ENCODE assay signal across 8 mouse cellular contexts in genomic region chr12:69573916-69574881, GRCm38 (mm10). TPM values are rescaled to one million over a fixed set of nuclear protein-coding genes. Genes with fewer than 3 reads are reported as not detected.
DNase-seq lines count a peak whose midpoint lies in the region; ATAC-seq and TF ChIP-seq lines count a peak whose summit lies in the region.

No protein-coding gene starts in this region.

- TF ChIP-seq CTCF in MEL (IDR thresholded peaks at IDR 0.05 in 2 of 3, conservative IDR thresholded peaks at IDR 0.05 in 1 of 3; ENCODE audit: control insufficient read depth in 1 of 3, insufficient read depth in 1 of 3, low read depth in 2 of 3, low read length in 3 of 3, poor library complexity in 1 of 3, severe bottlenecking in 1 of 3) = peak; percentile 30 to 82 (median 67)
- peak; percentile 78 for TF ChIP-seq CTCF in heart, postnatal 0 days (IDR thresholded peaks at IDR 0.05; ENCODE audit: low read depth)
- peak; percentile 72 for TF ChIP-seq CTCF in liver, embryonic 14.5 days (IDR thresholded peaks at IDR 0.05; ENCODE audit: low read depth)

- no peak for TF ChIP-seq POLR2A in MEL (IDR thresholded peaks at IDR 0.05; ENCODE audit: control insufficient read depth in 1 of 2, insufficient read depth in 1 of 2, low read depth in 1 of 2, low read length in 2 of 2, poor library complexity in 1 of 2)

- H3K27ac ChIP-seq in MEL (ENCODE audit: control insufficient read depth, low read depth, low read length) = no peak overlapping the region
- no peak overlapping the region for H3K27ac ChIP-seq in forebrain, embryonic 12.5 days
- H3K27ac ChIP-seq in heart, postnatal 0 days (ENCODE audit: low read depth) = peak overlapping the region; percentile 33; the same call in 1 of the 2 replicates
- H3K27ac ChIP-seq in liver, embryonic 14.5 days = no peak overlapping the region

- peak; percentile 97 for TF ChIP-seq RAD21 in MEL (IDR thresholded peaks at IDR 0.05; ENCODE audit: low read depth, low read length)

- no peak for TF ChIP-seq EP300 in MEL (IDR thresholded peaks at IDR 0.05; ENCODE audit: low read depth in 1 of 2, low read length in 2 of 2)
- TF ChIP-seq EP300 in heart, postnatal 0 days (IDR thresholded peaks at IDR 0.05; ENCODE audit: low read depth) = no peak
- no peak for TF ChIP-seq EP300 in liver, embryonic 14.5 days (IDR thresholded peaks at IDR 0.05; ENCODE audit: low read depth)

- no peaks in the 10 kb centered on the region for H3K9me3 ChIP-seq in MEL (replicated peaks; ENCODE audit: insufficient read depth, low read length)
- H3K9me3 ChIP-seq in forebrain, embryonic 12.5 days = no peaks in the 10 kb centered on the region
- no peaks in the 10 kb centered on the region for H3K9me3 ChIP-seq in heart, postnatal 0 days (replicated peaks; ENCODE audit: control insufficient read depth, low read length)
- no peaks in the 10 kb centered on the region for H3K9me3 ChIP-seq in liver, embryonic 14.5 days (ENCODE audit: control insufficient read depth, low read length)

- no peaks in the 10 kb centered on the region for H3K4me1 ChIP-seq in MEL (ENCODE audit: control insufficient read depth in 1 of 2, insufficient read depth in 2 of 2, low read length in 2 of 2)
- H3K4me1 ChIP-seq in forebrain, embryonic 12.5 days = no peaks in the 10 kb centered on the region; the same call in 1 of the 2 replicates
- 0 out of 2 replicates have a peak, but pooled peaks cover 2% of the 10 kb centered on the region for H3K4me1 ChIP-seq in heart, postnatal 0 days (ENCODE audit: control insufficient read depth, insufficient read depth)
- H3K4me1 ChIP-seq in liver, embryonic 14.5 days (replicated peaks; ENCODE audit: control insufficient read depth in 2 of 2, insufficient read depth in 2 of 2, low read length in 1 of 2) = 0 out of 4 replicates have a peak, but pooled peaks cover 0 to 5% of the 10 kb centered on the region in 2 experiments

- DNase-seq in MEL (ENCODE audit: low read depth, low spot score) = peak; percentile 87
- peak; percentile 82 for DNase-seq in c-Kit-positive CD71-negative TER-119-negative erythroid progenitor cells, embryonic 14.5 days (ENCODE audit: low read depth)
- DNase-seq in heart, postnatal 0 days (ENCODE audit: low spot score) = peak; percentile 85
- DNase-seq in kidney, postnatal 25 days = peak; percentile 76 to 95
- peak; percentile 50 to 61 (median 58) for DNase-seq in liver, embryonic 14.5 days (ENCODE audit: low read depth in 3 of 3, low spot score in 3 of 3)
- peak; percentile 70 for DNase-seq in neural tube, embryonic 10.5 days (ENCODE audit: extremely low spot score, low spot score)
- DNase-seq in testis, postnatal 10 days (ENCODE audit: low spot score) = peak; percentile 86

- peak overlapping the region; percentile 38 for H3K4me2 ChIP-seq in forebrain, embryonic 12.5 days
- H3K4me2 ChIP-seq in heart, postnatal 0 days (ENCODE audit: low read depth, low read length) = peak overlapping the region; percentile 58
- H3K4me2 ChIP-seq in liver, embryonic 14.5 days (ENCODE audit: low read depth) = peak overlapping the region; percentile 54

- H3K36me3 ChIP-seq in MEL (ENCODE audit: control insufficient read depth in 1 of 2, insufficient read depth in 2 of 2, low read length in 2 of 2) = peaks cover 1 to 3% of the 10 kb centered on the region in 2 experiments; a peak in 2 of 4 replicates
- H3K36me3 ChIP-seq in forebrain, embryonic 12.5 days (replicated peaks) = peaks cover 26% of the 10 kb centered on the region
- H3K36me3 ChIP-seq in heart, postnatal 0 days (replicated peaks; ENCODE audit: control insufficient read depth, insufficient read depth, low read length) = peaks cover 28% of the 10 kb centered on the region
- H3K36me3 ChIP-seq in liver, embryonic 14.5 days (replicated peaks; ENCODE audit: control insufficient read depth, insufficient read depth, low read depth) = no peaks in the 10 kb centered on the region; the same call in 1 of the 2 replicates

- WGBS in forebrain, embryonic 12.5 days = 29% methylated on average over 17 of the region's 17 CpGs
- WGBS in heart, postnatal 0 days = 15% methylated on average over 17 of the region's 17 CpGs
- WGBS in liver, embryonic 14.5 days (ENCODE audit: insufficient replicate concordance) = 28% methylated on average over 17 of the region's 17 CpGs

- peak; percentile 69 for ATAC-seq in forebrain, embryonic 12.5 days (ENCODE audit: low FRiP score)
- ATAC-seq in heart, postnatal 0 days (ENCODE audit: insufficient read depth, low read depth) = peak; percentile 54; the same call in 1 of the 2 replicates
- peak; percentile 25; the same call in 1 of the 2 replicates for ATAC-seq in liver, embryonic 14.5 days (ENCODE audit: insufficient read depth)

- H3K27me3 ChIP-seq in MEL (ENCODE audit: control insufficient read depth in 1 of 2, insufficient read depth in 2 of 2, low read length in 2 of 2) = no peaks in the 10 kb centered on the region
- H3K27me3 ChIP-seq in forebrain, embryonic 12.5 days = no peaks in the 10 kb centered on the region
- H3K27me3 ChIP-seq in heart, postnatal 0 days (ENCODE audit: control insufficient read depth, insufficient read depth, low read length) = no peaks in the 10 kb centered on the region
- H3K27me3 ChIP-seq in liver, embryonic 14.5 days (ENCODE audit: control insufficient read depth, insufficient read depth, low read length) = no peaks in the 10 kb centered on the region

- H3K79me2 ChIP-seq in MEL (ENCODE audit: control insufficient read depth, insufficient read depth, low read length, poor library complexity) = no peaks in the 10 kb centered on the region; the same call in 1 of the 2 replicates

- H3K9ac ChIP-seq in MEL (ENCODE audit: control insufficient read depth, low read depth, low read length, poor library complexity, severe bottlenecking) = no peak overlapping the region
- no peak overlapping the region for H3K9ac ChIP-seq in forebrain, embryonic 12.5 days
- peak overlapping the region; percentile 50; the same call in 1 of the 2 replicates for H3K9ac ChIP-seq in heart, postnatal 0 days (replicated peaks; ENCODE audit: low read depth, low read length)
- 0 out of 2 replicates have a peak overlapping the region, but pooled peaks have one; percentile 9 for H3K9ac ChIP-seq in liver, embryonic 14.5 days (replicated peaks)

- H3K4me3 ChIP-seq in MEL (ENCODE audit: control insufficient read depth in 1 of 2, insufficient read depth in 1 of 2, low read depth in 2 of 2, low read length in 2 of 2) = peak overlapping the region; percentile 31 to 35; a peak in 3 of 4 replicates
- no peak overlapping the region for H3K4me3 ChIP-seq in forebrain, embryonic 12.5 days (replicated peaks)
- H3K4me3 ChIP-seq in heart, postnatal 0 days (ENCODE audit: low read depth, low read length) = peak overlapping the region; percentile 46
- H3K4me3 ChIP-seq in liver, embryonic 14.5 days (ENCODE audit: insufficient read depth in 1 of 2, low read depth in 2 of 2, low read length in 2 of 2) = peak overlapping the region in 1 of 2 experiments; percentile 27; a peak in 1 of 4 replicates

TF ChIP-seq in MEL, 35 proteins besides CTCF, POLR2A, EP300 and RAD21:
- TF ChIP-seq ZC3H11A (IDR thresholded peaks at IDR 0.05; ENCODE audit: low read depth, low read length) (peak; percentile 94), MXI1 (IDR thresholded peaks at IDR 0.05; ENCODE audit: low read depth, low read length) (0 out of 2 replicates have a peak, but pooled peaks have one; percentile 41), E2F4 (IDR thresholded peaks at IDR 0.05; ENCODE audit: borderline replicate concordance, low read depth, low read length) (no peak), MAZ (IDR thresholded peaks at IDR 0.05; ENCODE audit: low read depth, low read length) (0 out of 2 replicates have a peak, but pooled peaks have one; percentile 39), RCOR1 (IDR thresholded peaks at IDR 0.05; ENCODE audit: low read depth, low read length) (peak; percentile 51; the same call in 1 of the 2 replicates), SIN3A (IDR thresholded peaks at IDR 0.05; ENCODE audit: low read length) (peak; percentile 79), CHD1 (IDR thresholded peaks at IDR 0.05; ENCODE audit: low read depth, low read length) (no peak), USF2 (IDR thresholded peaks at IDR 0.05; ENCODE audit: borderline replicate concordance in 1 of 2, insufficient read depth in 1 of 2, low read depth in 1 of 2, low read length in 2 of 2) (no peak), SMC3 (IDR thresholded peaks at IDR 0.05; ENCODE audit: low read depth, low read length) (peak; percentile 89), ZNF384 (IDR thresholded peaks at IDR 0.05; ENCODE audit: low read depth, low read length) (peak; percentile 98), TCF12 (IDR thresholded peaks at IDR 0.05; ENCODE audit: low read depth, low read length) (no peak), HCFC1 (IDR thresholded peaks at IDR 0.05; ENCODE audit: low read depth, low read length) (peak; percentile 39; the same call in 1 of the 2 replicates), ELF1 (IDR thresholded peaks at IDR 0.05; ENCODE audit: low read depth, low read length) (no peak), MYC (IDR thresholded peaks at IDR 0.05; ENCODE audit: low read depth, low read length) (0 out of 2 replicates have a peak, but pooled peaks have one; percentile 45)

RNA-seq across cellular contexts. Expression of gene Vcpkmt, which starts 8.6 kb away (rescaled TPM):
- total RNA-seq in MEL (2012; rRNA removed) = 18.8 and 20.8 TPM in 2 replicates
- 10 to 100 TPM in 1 of 2 experiments, not detected in 1; 43.1 TPM for polyA plus RNA-seq in MEL (2012; ENCODE audit: insufficient read depth in 1 of 2, insufficient read length in 2 of 2, low read depth in 1 of 2, low replicate concordance in 2 of 2, missing spikeins in 1 of 2)
- polyA plus RNA-seq in forebrain, embryonic 12.5 days (2016; fragmentation: Nextera tagmentation; extraction: Ambion mirVana) = 24.1 and 29.1 TPM in 2 replicates
- total RNA-seq in heart, postnatal 0 days (2014; rRNA removed; ENCODE audit: low replicate concordance) = 2.2 and 9.2 TPM in 2 replicates
- polyA plus RNA-seq in heart, postnatal 0 days (2015; fragmentation: Nextera tagmentation; extraction: Ambion mirVana) = 9.6 and 10.6 TPM in 2 replicates
- 3.9 and 7.4 TPM in 2 replicates for polyA plus RNA-seq in liver, embryonic 14.5 days (2012; rRNA removed)
- polyA plus RNA-seq in liver, embryonic 14.5 days (2014; fragmentation: Nextera tagmentation; extraction: Ambion mirVana) = 12.4 and 13.8 TPM in 2 replicates

Comparison
In these comparisons a context has a peak if more than half of its experiments do, and no peak if none do; other contexts are left out.
1. H3K9ac ChIP-seq: peak in heart, postnatal 0 days (single experiment) and liver, embryonic 14.5 days (single experiment); none in MEL (single experiment) and forebrain, embryonic 12.5 days (single experiment).
2. Peak in every context shown above with its lines, with median percentiles within 50 percentile points of each other: DNase-seq, CTCF ChIP-seq, ATAC-seq and H3K4me2 ChIP-seq.